8 mouse cellular contexts compared by ENCODE assay signal in genomic region chr10:59898180-59898778, GRCm38 (mm10). TPM values are rescaled to one million over a fixed set of nuclear protein-coding genes. Genes with fewer than 3 reads are reported as not detected.
DNase-seq lines count a peak whose midpoint lies in the region; ATAC-seq and TF ChIP-seq lines count a peak whose summit lies in the region.

No protein-coding gene starts in this region.

- no peaks in the 10 kb centered on the region for H3K9me3 ChIP-seq in kidney, postnatal 0 days (replicated peaks; ENCODE audit: low read length)
- no peaks in the 10 kb centered on the region for H3K9me3 ChIP-seq in embryonic facial prominence, embryonic 13.5 days
- no peaks in the 10 kb centered on the region for H3K9me3 ChIP-seq in hindbrain, embryonic 14.5 days (ENCODE audit: control insufficient read depth, low read length)
- H3K9me3 ChIP-seq in midbrain, embryonic 14.5 days (ENCODE audit: control insufficient read depth, low read length), result no peaks in the 10 kb centered on the region

- 68% methylated on average over 9 of the region's 9 CpGs for WGBS in kidney, postnatal 0 days
- WGBS in embryonic facial prominence, embryonic 13.5 days, result 77% methylated on average over 9 of the region's 9 CpGs
- 39% methylated on average over 9 of the region's 9 CpGs for WGBS in hindbrain, embryonic 14.5 days
- 36% methylated on average over 9 of the region's 9 CpGs for WGBS in midbrain, embryonic 14.5 days

- H3K27me3 ChIP-seq in kidney, postnatal 0 days (ENCODE audit: insufficient read depth, low read length), result no peaks in the 10 kb centered on the region
- no peaks in the 10 kb centered on the region for H3K27me3 ChIP-seq in embryonic facial prominence, embryonic 13.5 days
- no peaks in the 10 kb centered on the region for H3K27me3 ChIP-seq in hindbrain, embryonic 14.5 days (ENCODE audit: control insufficient read depth, insufficient read depth, low read length)
- H3K27me3 ChIP-seq in midbrain, embryonic 14.5 days (ENCODE audit: control insufficient read depth, insufficient read depth, low read length), result no peaks in the 10 kb centered on the region

- no peak overlapping the region for H3K9ac ChIP-seq in kidney, postnatal 0 days (ENCODE audit: low read depth, low read length)
- peak overlapping the region; percentile 49; the same call in 1 of the 2 replicates for H3K9ac ChIP-seq in embryonic facial prominence, embryonic 13.5 days
- peak overlapping the region; percentile 55; the same call in 1 of the 2 replicates for H3K9ac ChIP-seq in hindbrain, embryonic 14.5 days
- H3K9ac ChIP-seq in midbrain, embryonic 14.5 days (replicated peaks; ENCODE audit: low read length), result no peak overlapping the region

- DNase-seq in kidney, postnatal 0 days (ENCODE audit: low spot score), result no peak
- no peak for DNase-seq in kidney, postnatal 14 days
- no peak for DNase-seq in hindbrain, embryonic 14.5 days (ENCODE audit: low spot score)
- peak; percentile 57 for DNase-seq in midbrain, embryonic 14.5 days
- DNase-seq in ovary, postnatal 14 days (ENCODE audit: low spot score), result no peak
- DNase-seq in adrenal gland, adult 8-10 months, result no peak
- no peak for DNase-seq in spleen, postnatal 36 days (ENCODE audit: low spot score in 2 of 2)

- H3K36me3 ChIP-seq in kidney, postnatal 0 days (ENCODE audit: insufficient read depth, low read length), result peaks cover 37% of the 10 kb centered on the region; the same call in 1 of the 2 replicates
- H3K36me3 ChIP-seq in embryonic facial prominence, embryonic 13.5 days, result peaks cover 50% of the 10 kb centered on the region
- H3K36me3 ChIP-seq in hindbrain, embryonic 14.5 days (replicated peaks; ENCODE audit: control insufficient read depth, insufficient read depth), result peaks cover 27% of the 10 kb centered on the region; the same call in 1 of the 2 replicates
- peaks cover 28% of the 10 kb centered on the region for H3K36me3 ChIP-seq in midbrain, embryonic 14.5 days (ENCODE audit: control insufficient read depth, insufficient read depth, low read length)

- no peak for ATAC-seq in kidney, postnatal 0 days (replicated peaks; ENCODE audit: low FRiP score, low read depth)
- ATAC-seq in embryonic facial prominence, embryonic 13.5 days (ENCODE audit: insufficient number of reproducible peaks, insufficient read depth, low FRiP score, low TSS enrichment, low read depth), result no peak
- ATAC-seq in hindbrain, embryonic 14.5 days (ENCODE audit: low FRiP score), result no peak
- no peak for ATAC-seq in midbrain, embryonic 14.5 days (ENCODE audit: low FRiP score, low TSS enrichment)

- no peak overlapping the region for H3K4me2 ChIP-seq in kidney, postnatal 0 days (ENCODE audit: low read length)
- H3K4me2 ChIP-seq in embryonic facial prominence, embryonic 13.5 days, result no peak overlapping the region
- no peak overlapping the region for H3K4me2 ChIP-seq in hindbrain, embryonic 14.5 days (replicated peaks)
- H3K4me2 ChIP-seq in midbrain, embryonic 14.5 days (ENCODE audit: low read length), result no peak overlapping the region

- no peak overlapping the region for H3K4me3 ChIP-seq in kidney, postnatal 0 days (replicated peaks; ENCODE audit: low read depth, low read length)
- no peak overlapping the region for H3K4me3 ChIP-seq in embryonic facial prominence, embryonic 13.5 days
- no peak overlapping the region for H3K4me3 ChIP-seq in hindbrain, embryonic 14.5 days (replicated peaks; ENCODE audit: low read length)
- H3K4me3 ChIP-seq in midbrain, embryonic 14.5 days (replicated peaks; ENCODE audit: low read depth, low read length), result no peak overlapping the region

- peak overlapping the region; percentile 81 for H3K27ac ChIP-seq in kidney, postnatal 0 days
- H3K27ac ChIP-seq in embryonic facial prominence, embryonic 13.5 days, result peak overlapping the region; percentile 99
- peak overlapping the region; percentile 97 for H3K27ac ChIP-seq in hindbrain, embryonic 14.5 days
- peak overlapping the region; percentile 99 for H3K27ac ChIP-seq in midbrain, embryonic 14.5 days (replicated peaks; ENCODE audit: low read depth, low read length)

- H3K4me1 ChIP-seq in kidney, postnatal 0 days (replicated peaks; ENCODE audit: insufficient read depth, low read length), result peaks cover 25% of the 10 kb centered on the region
- H3K4me1 ChIP-seq in embryonic facial prominence, embryonic 13.5 days, result peaks cover 76% of the 10 kb centered on the region
- peaks cover 63% of the 10 kb centered on the region for H3K4me1 ChIP-seq in hindbrain, embryonic 14.5 days (replicated peaks; ENCODE audit: control insufficient read depth, insufficient read depth, low read length)
- peaks cover 62% of the 10 kb centered on the region for H3K4me1 ChIP-seq in midbrain, embryonic 14.5 days (ENCODE audit: control insufficient read depth, insufficient read depth, low read length)

- TF ChIP-seq CTCF in kidney, postnatal 0 days (IDR thresholded peaks at IDR 0.05; ENCODE audit: low read depth), result no peak

RNA-seq across cellular contexts. Expression of gene Dnajb12, which starts 18.9 kb away (rescaled TPM):
- 27.9 and 30.2 TPM in 2 replicates for polyA plus RNA-seq in kidney, postnatal 0 days (2015; fragmentation: Nextera tagmentation; extraction: Ambion mirVana)
- polyA plus RNA-seq in embryonic facial prominence, embryonic 13.5 days (2015; fragmentation: Nextera tagmentation; extraction: Ambion mirVana), result 20.5 and 20.7 TPM in 2 replicates
- polyA plus RNA-seq in hindbrain, embryonic 14.5 days (2014; fragmentation: Nextera tagmentation; extraction: Ambion mirVana), result 20.6 and 22.5 TPM in 2 replicates
- polyA plus RNA-seq in midbrain, embryonic 14.5 days (2014; fragmentation: Nextera tagmentation; extraction: Ambion mirVana), result 15.9 and 20.5 TPM in 2 replicates
- 10 to 100 TPM; 59.3 to 67.0 (median 62.9) TPM for total RNA-seq in adrenal gland, adult 8-10 months (2022)

RNA-seq across cellular contexts. Expression of gene Ddit4, which starts 53.4 kb away (rescaled TPM):
- 23.0 and 24.0 TPM in 2 replicates for polyA plus RNA-seq in kidney, postnatal 0 days (2015; fragmentation: Nextera tagmentation; extraction: Ambion mirVana)
- polyA plus RNA-seq in embryonic facial prominence, embryonic 13.5 days (2015; fragmentation: Nextera tagmentation; extraction: Ambion mirVana), result 86.5 and 93.1 TPM in 2 replicates
- 8.8 and 10.5 TPM in 2 replicates for polyA plus RNA-seq in hindbrain, embryonic 14.5 days (2014; fragmentation: Nextera tagmentation; extraction: Ambion mirVana)
- polyA plus RNA-seq in midbrain, embryonic 14.5 days (2014; fragmentation: Nextera tagmentation; extraction: Ambion mirVana), result 6.2 and 7.3 TPM in 2 replicates
- 10 to 100 TPM; 27.9 to 91.5 (median 34.7) TPM for total RNA-seq in adrenal gland, adult 8-10 months (2022)

Comparison
In these comparisons a context has a peak if more than half of its experiments do, and no peak if none do; other contexts are left out.
1. H3K9ac ChIP-seq: peak in embryonic facial prominence, embryonic 13.5 days (single experiment) and hindbrain, embryonic 14.5 days (single experiment); none in kidney, postnatal 0 days (single experiment) and midbrain, embryonic 14.5 days (single experiment).
2. Peak in every context shown above with its lines, with median percentiles within 50 percentile points of each other: H3K27ac ChIP-seq.